Mouse (Mus musculus) stomach, embryonic 15.5 days (tissue): ENCODE data around the gene Rnf157. TPM values are rescaled to one million over a fixed set of nuclear protein-coding genes. Genes with fewer than 3 reads are reported as not detected.

Source experiments
- polyA plus RNA-seq: library from polyadenylated mRNA; unstranded; fragments of >200 nt; fragmentation: Nextera tagmentation; extraction: Ambion mirVana; gene quantifications from 2 replicates; pipeline ENCODE4 v1.2.1, GENCODE M21; 2015

Gene Rnf157
- polyA plus RNA-seq, 1 experiment from 2014 or later: 14.5 TPM

Other genes starting within 250 kb of the Rnf157 start
- gene Fbf1, start 244.9 kb downstream of the Rnf157 start, polyA plus RNA-seq: 26.8 and 31.8 TPM in 2 replicates
- gene Ten1, start 214.2 kb downstream of the Rnf157 start, polyA plus RNA-seq: 74.8 and 78.3 TPM in 2 replicates
- gene Acox1, start 214.0 kb downstream of the Rnf157 start, polyA plus RNA-seq: 33.6 and 38.1 TPM in 2 replicates
- gene Evpl, start 175.0 kb downstream of the Rnf157 start, polyA plus RNA-seq: 9.8 and 17.0 TPM in 2 replicates
- gene Srp68, start 138.8 kb downstream of the Rnf157 start, polyA plus RNA-seq: 89.5 and 101 TPM in 2 replicates
- gene Galr2, start 132.1 kb downstream of the Rnf157 start, polyA plus RNA-seq: 0.15 and 0.35 TPM in 2 replicates
- gene Exoc7, start 105.8 kb downstream of the Rnf157 start, polyA plus RNA-seq: 52.3 and 52.9 TPM in 2 replicates
- 0.97 and 1.1 TPM in 2 replicates for gene Foxj1, start 77.6 kb downstream of the Rnf157 start, polyA plus RNA-seq
- 37.7 and 37.9 TPM in 2 replicates for gene Ubald2, start 21.1 kb upstream of the Rnf157 start, polyA plus RNA-seq
- 0.46 and 0.50 TPM in 2 replicates for gene Qrich2, start 53.2 kb upstream of the Rnf157 start, polyA plus RNA-seq
- gene Prpsap1, start 81.2 kb upstream of the Rnf157 start, polyA plus RNA-seq: 196 and 218 TPM in 2 replicates
- 15.3 and 20.7 TPM in 2 replicates for gene Sphk1, start 117.9 kb upstream of the Rnf157 start, polyA plus RNA-seq
- 12.5 and 14.0 TPM in 2 replicates for gene Ube2o, start 168.4 kb upstream of the Rnf157 start, polyA plus RNA-seq
- gene Aanat, start 173.4 kb upstream of the Rnf157 start, polyA plus RNA-seq: 0.09 TPM in 1 of 2 replicates, not detected in the other
- gene Rhbdf2, start 214.0 kb upstream of the Rnf157 start, polyA plus RNA-seq: 7.4 and 7.5 TPM in 2 replicates
- gene Prcd, start 240.5 kb upstream of the Rnf157 start, polyA plus RNA-seq: 1.2 and 1.3 TPM in 2 replicates
- 16.7 and 17.7 TPM in 2 replicates for gene Cygb, start 241.3 kb upstream of the Rnf157 start, polyA plus RNA-seq